ENCODE assay signal across 16 mouse cellular contexts in genomic region chr12:4744486-4744885, GRCm38 (mm10). TPM values are rescaled to one million over a fixed set of nuclear protein-coding genes. Genes with fewer than 3 reads are reported as not detected.
DNase-seq lines count a peak whose midpoint lies in the region; ATAC-seq and TF ChIP-seq lines count a peak whose summit lies in the region.
"Had no signal": no experiment of that assay in that cellular context is flagged by ENCODE, and none has a peak within 500 bp of the region (broad histone marks: within the 10 kb centered on the region; RNA-seq: fewer than 3 reads in every experiment).

No protein-coding gene starts in this region.

- 70% methylated on average over 10 of the region's 10 CpGs for WGBS in heart, adult 2 months
- 83% methylated on average over 10 of the region's 10 CpGs for WGBS in heart, embryonic 12.5 days
- WGBS in forebrain, embryonic 10.5 days, result 91% methylated on average over 10 of the region's 10 CpGs

- H3K27ac ChIP-seq in heart, adult 2 months, result no peak overlapping the region
- H3K27ac ChIP-seq in heart, embryonic 12.5 days (ENCODE audit: poor library complexity, severe bottlenecking), result no peak overlapping the region
- H3K27ac ChIP-seq in forebrain, embryonic 10.5 days, result no peak overlapping the region
- H3K27ac ChIP-seq: embryonic facial prominence, embryonic 15.5 days; forebrain, embryonic 13.5 days; lung, embryonic 15.5 days; midbrain, embryonic 15.5 days had no signal

- TF ChIP-seq POLR2A in heart, adult 2 months (IDR thresholded peaks at IDR 0.05; ENCODE audit: insufficient read depth, low read depth, low read length), result no peak

- no peak overlapping the region for H3K9ac ChIP-seq in heart, adult 2 months (ENCODE audit: low read depth, low read length)
- no peak overlapping the region for H3K9ac ChIP-seq in heart, embryonic 12.5 days
- H3K9ac ChIP-seq: embryonic facial prominence, embryonic 15.5 days; forebrain, embryonic 13.5 days; lung, embryonic 15.5 days; midbrain, embryonic 15.5 days had no signal

- no peak for ATAC-seq in heart, embryonic 12.5 days (ENCODE audit: insufficient number of reproducible peaks, low FRiP score)
- ATAC-seq: forebrain, embryonic 13.5 days; midbrain, embryonic 15.5 days had no signal

- no peak overlapping the region for H3K4me2 ChIP-seq in heart, embryonic 12.5 days
- H3K4me2 ChIP-seq: embryonic facial prominence, embryonic 15.5 days; forebrain, embryonic 13.5 days; liver, embryonic 11.5 days; lung, embryonic 15.5 days; midbrain, embryonic 15.5 days had no signal

- H3K4me1 ChIP-seq in heart, adult 2 months (ENCODE audit: control insufficient read depth, insufficient read depth, low read length), result no peaks in the 10 kb centered on the region
- H3K4me1 ChIP-seq in heart, embryonic 12.5 days (replicated peaks), result no peaks in the 10 kb centered on the region
- no peaks in the 10 kb centered on the region for H3K4me1 ChIP-seq in forebrain, embryonic 10.5 days
- H3K4me1 ChIP-seq: embryonic facial prominence, embryonic 15.5 days; forebrain, embryonic 13.5 days; lung, embryonic 15.5 days; midbrain, embryonic 15.5 days had no signal

- no peak for TF ChIP-seq CTCF in heart, adult 2 months (IDR thresholded peaks at IDR 0.05)

- TF ChIP-seq EP300 in heart, adult 2 months (IDR thresholded peaks at IDR 0.05; ENCODE audit: insufficient read depth, low read depth, low read length), result no peak

- intact Hi-C loops in heart, adult 2 months (cut with DNase I), result no loop called here

- H3K79me2 ChIP-seq in heart, adult 2 months (replicated peaks; ENCODE audit: control insufficient read depth, insufficient read depth, low read length), result no peaks in the 10 kb centered on the region

- no peak overlapping the region for H3K4me3 ChIP-seq in heart, adult 2 months
- no peak overlapping the region for H3K4me3 ChIP-seq in heart, embryonic 12.5 days
- no peak overlapping the region for H3K4me3 ChIP-seq in forebrain, embryonic 10.5 days
- H3K4me3 ChIP-seq: embryonic facial prominence, embryonic 15.5 days; forebrain, embryonic 13.5 days; lung, embryonic 15.5 days; midbrain, embryonic 15.5 days had no signal

- H3K9me3 ChIP-seq in heart, embryonic 12.5 days (replicated peaks), result no peaks in the 10 kb centered on the region
- H3K9me3 ChIP-seq in forebrain, embryonic 10.5 days, result no peaks in the 10 kb centered on the region
- H3K9me3 ChIP-seq: embryonic facial prominence, embryonic 15.5 days; forebrain, embryonic 13.5 days; lung, embryonic 15.5 days; midbrain, embryonic 15.5 days had no signal

- no peaks in the 10 kb centered on the region for H3K27me3 ChIP-seq in heart, adult 2 months (ENCODE audit: control insufficient read depth, insufficient read depth, low read length)
- H3K27me3 ChIP-seq in heart, embryonic 12.5 days (replicated peaks), result no peaks in the 10 kb centered on the region
- H3K27me3 ChIP-seq in forebrain, embryonic 10.5 days (ENCODE audit: poor library complexity, severe bottlenecking), result no peaks in the 10 kb centered on the region
- H3K27me3 ChIP-seq: embryonic facial prominence, embryonic 15.5 days; forebrain, embryonic 13.5 days; lung, embryonic 15.5 days; midbrain, embryonic 15.5 days had no signal

- peak; percentile 38 to 52 for DNase-seq in heart, adult 2 months
- peak; percentile 34 for DNase-seq in 3T3-L1 (ENCODE audit: low read depth, low spot score)
- DNase-seq in NIH3T3 (ENCODE audit: low read depth), result peak; percentile 40
- DNase-seq in gastrocnemius, postnatal 25 days, result peak; percentile 39
- no peak for DNase-seq in forebrain, embryonic 10.5 days (ENCODE audit: extremely low spot score, low spot score)
- DNase-seq in kidney, adult 9 months, result no peak
- DNase-seq: cerebellum, adult 8-10 months; kidney, postnatal 14 days; thymus, adult 2 months had no signal

- no peaks in the 10 kb centered on the region for H3K36me3 ChIP-seq in heart, adult 2 months (ENCODE audit: control insufficient read depth, insufficient read depth, low read length)
- no peaks in the 10 kb centered on the region for H3K36me3 ChIP-seq in heart, embryonic 12.5 days
- no peaks in the 10 kb centered on the region for H3K36me3 ChIP-seq in forebrain, embryonic 10.5 days (replicated peaks)
- H3K36me3 ChIP-seq: embryonic facial prominence, embryonic 15.5 days; lung, embryonic 15.5 days; midbrain, embryonic 15.5 days had no signal

RNA-seq across cellular contexts. Expression of gene Fam228a, which starts 6.3 kb away (rescaled TPM):
- total RNA-seq in heart, adult 2 months (2021), result not detected
- 0.06 and 0.18 TPM in 2 replicates for polyA plus RNA-seq in heart, adult 2 months (2012; rRNA removed)
- 0.20 and 0.21 TPM in 2 replicates for polyA plus RNA-seq in heart, embryonic 12.5 days (2016; fragmentation: Nextera tagmentation; extraction: Ambion mirVana)
- under 1 TPM; 0.11 to 0.18 TPM for total RNA-seq in gastrocnemius, postnatal 25 days (2021)
- polyA plus RNA-seq in forebrain, embryonic 10.5 days (2016; fragmentation: Nextera tagmentation; extraction: Ambion mirVana), result 0.23 and 0.35 TPM in 2 replicates
- polyA plus RNA-seq: small intestine, adult 2 months had no signal

RNA-seq across cellular contexts. Expression of gene Pfn4, which starts 24.3 kb away (rescaled TPM):
- total RNA-seq in heart, adult 2 months (2021), result 1 to 10 TPM; 2.5 to 2.9 TPM
- 1.8 and 4.3 TPM in 2 replicates for polyA plus RNA-seq in heart, adult 2 months (2012; rRNA removed)
- 1.9 and 2.3 TPM in 2 replicates for polyA plus RNA-seq in heart, embryonic 12.5 days (2016; fragmentation: Nextera tagmentation; extraction: Ambion mirVana)
- total RNA-seq in gastrocnemius, postnatal 25 days (2021), result 1 to 10 TPM; 1.4 TPM
- polyA plus RNA-seq in forebrain, embryonic 10.5 days (2016; fragmentation: Nextera tagmentation; extraction: Ambion mirVana), result 2.0 and 3.2 TPM in 2 replicates
- polyA plus RNA-seq: small intestine, adult 2 months had no signal

RNA-seq across cellular contexts. Expression of gene Fam228b, which starts 24.6 kb away (rescaled TPM):
- total RNA-seq in heart, adult 2 months (2021), result 1 to 10 TPM; 2.0 to 2.1 TPM
- 0.88 and 0.97 TPM in 2 replicates for polyA plus RNA-seq in heart, adult 2 months (2012; rRNA removed)
- polyA plus RNA-seq in heart, embryonic 12.5 days (2016; fragmentation: Nextera tagmentation; extraction: Ambion mirVana), result 2.0 and 2.6 TPM in 2 replicates
- total RNA-seq in gastrocnemius, postnatal 25 days (2021), result 1 to 10 TPM; 4.7 to 5.0 TPM
- polyA plus RNA-seq in forebrain, embryonic 10.5 days (2016; fragmentation: Nextera tagmentation; extraction: Ambion mirVana), result 2.1 and 2.9 TPM in 2 replicates
- polyA plus RNA-seq: small intestine, adult 2 months had no signal

Comparison
In these comparisons a context has a peak if more than half of its experiments do, and no peak if none do; other contexts are left out.
1. DNase-seq: peak in heart, adult 2 months (2 of 2), 3T3-L1 (single experiment), NIH3T3 (single experiment) and gastrocnemius, postnatal 25 days (single experiment); none in forebrain, embryonic 10.5 days (single experiment) and kidney, adult 9 months (single experiment).